Mouse (Mus musculus): ENCODE results near the gene Olfr55. TPM values are rescaled to one million over a fixed set of nuclear protein-coding genes. Genes with fewer than 3 reads are reported as not detected.

Gene Olfr55
- polyA plus RNA-seq (2012; ENCODE audit: low replicate concordance), result not detected in 2 replicates

DNA sequence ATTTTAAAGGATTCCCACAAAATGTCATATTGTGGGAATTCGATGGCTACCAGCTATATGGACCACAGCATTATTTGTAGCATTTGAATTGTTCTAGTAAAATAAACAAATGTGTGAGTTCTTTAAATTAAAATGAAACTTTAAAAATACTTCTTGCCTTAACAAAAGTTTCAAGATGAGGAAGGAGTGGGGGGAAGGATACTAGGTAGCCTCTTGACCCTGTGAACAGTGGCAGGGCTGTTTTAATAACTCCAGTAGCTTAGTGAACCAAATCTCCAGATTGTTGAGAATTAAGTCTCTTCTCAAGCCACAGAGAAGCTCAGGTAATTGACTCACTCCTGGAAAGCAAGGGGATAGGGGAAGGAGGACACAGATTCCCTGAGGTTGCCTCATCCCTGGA lies at the start of gene Olfr55:
Gene Olfr55, plus strand, starts transcription at position 301 of the 400 bp plus-strand sequence.

DNA sequence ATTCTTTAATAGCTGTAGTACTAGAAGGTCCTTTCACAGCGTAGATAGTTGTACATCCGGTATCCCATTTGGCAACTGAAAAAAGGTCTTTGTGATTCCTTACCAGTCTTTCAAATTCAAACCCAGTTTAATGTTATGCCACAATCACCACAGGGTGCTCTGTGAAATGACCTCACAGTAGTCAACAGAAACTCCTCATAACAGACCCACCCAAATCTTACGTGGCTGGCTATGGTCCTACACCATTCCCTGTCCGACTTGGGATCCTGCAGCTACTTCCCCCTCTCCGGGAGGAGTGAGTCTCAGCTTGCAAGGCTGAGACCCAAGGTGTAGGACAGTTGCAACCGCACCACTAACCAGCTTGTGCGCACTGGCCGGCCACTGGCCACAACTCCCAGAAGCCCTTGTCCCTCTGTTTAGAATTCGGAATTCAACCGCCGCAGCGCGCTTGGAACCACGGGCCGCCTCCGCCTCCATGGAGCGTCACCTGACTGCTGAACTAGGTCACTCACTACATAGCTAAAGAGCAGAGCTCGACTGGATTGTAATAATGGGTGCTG lies 28.9 kb upstream of the Olfr55 start, which contains the start of gene Morc2b:
Gene Morc2b, minus strand, starts transcription at position 423 of the 560 bp plus-strand sequence.

DNA sequence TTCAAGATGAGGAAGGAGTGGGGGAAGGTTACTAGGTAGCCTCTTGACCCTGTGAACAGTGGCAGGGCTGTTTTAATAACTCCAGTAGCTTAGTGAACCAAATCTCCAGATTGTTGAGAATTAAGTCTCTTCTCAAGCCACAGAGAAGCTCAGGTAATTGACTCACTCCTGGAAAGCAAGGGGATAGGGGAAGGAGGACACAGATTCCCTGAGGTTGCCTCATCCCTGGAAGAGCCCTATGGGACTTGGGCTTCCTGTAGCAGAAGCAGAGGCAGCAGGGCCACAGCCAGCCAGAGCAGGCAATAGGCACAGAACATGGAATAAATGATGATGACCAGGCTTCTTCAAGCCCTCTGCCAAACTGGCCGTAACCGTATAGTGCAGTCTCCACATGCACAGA lies 22.8 kb downstream of the Olfr55 start, which contains the start of gene Olfr239:
Gene Olfr239, plus strand, starts transcription at position 301 of the 400 bp plus-strand sequence.

DNA sequence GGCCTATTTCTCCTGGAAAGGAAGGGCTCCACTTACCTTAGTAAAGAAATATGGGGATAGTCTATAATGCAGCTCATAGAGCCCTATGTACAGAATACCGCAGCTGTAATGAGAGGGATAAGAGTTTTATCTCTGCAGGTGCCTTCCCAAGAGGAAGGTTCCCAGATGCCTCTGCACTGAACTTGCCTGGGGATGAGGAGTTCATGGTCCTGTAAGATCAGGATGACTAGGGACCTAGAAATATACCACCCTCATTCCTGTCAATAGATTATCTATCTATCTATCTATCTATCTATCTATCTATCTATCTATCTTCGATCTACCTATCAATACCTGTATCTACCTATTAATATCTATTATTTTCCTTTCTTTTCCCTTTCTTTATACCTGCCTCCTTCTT lies 53.3 kb downstream of the Olfr55 start, which contains the start of gene Olfr1564:
Gene Olfr1564, minus strand, starts transcription at position 101 of the 400 bp plus-strand sequence.

Other genes starting within 250 kb of the Olfr55 start
- 14.7 and 37.1 TPM in 2 replicates for gene Cyp4f13, start 221.0 kb upstream of the Olfr55 start, polyA plus RNA-seq (2012; ENCODE audit: low replicate concordance)
- 0.21 and 0.26 TPM in 2 replicates for gene Zfp472, start 202.6 kb upstream of the Olfr55 start, polyA plus RNA-seq (2012; ENCODE audit: low replicate concordance)
- 0.42 TPM in 1 of 2 replicates, not detected in the other for gene Zfp952, start 175.3 kb upstream of the Olfr55 start, polyA plus RNA-seq (2012; ENCODE audit: low replicate concordance)
- 0.44 TPM in 1 of 2 replicates, not detected in the other for gene Zfp763, start 135.0 kb upstream of the Olfr55 start, polyA plus RNA-seq (2012; ENCODE audit: low replicate concordance)
- not detected in 2 replicates for gene 4921501E09Rik, start 100.4 kb upstream of the Olfr55 start, polyA plus RNA-seq (2012; ENCODE audit: low replicate concordance)
- 0.07 and 0.34 TPM in 2 replicates for gene Zfp563, start 79.1 kb upstream of the Olfr55 start, polyA plus RNA-seq (2012; ENCODE audit: low replicate concordance)
- gene Morc2b, start 28.8 kb upstream of the Olfr55 start, polyA plus RNA-seq (2012; ENCODE audit: low replicate concordance), result not detected in 2 replicates
- not detected in 2 replicates for gene Olfr239, start 22.9 kb downstream of the Olfr55 start, polyA plus RNA-seq (2012; ENCODE audit: low replicate concordance)
- not detected in 2 replicates for gene Olfr1564, start 53.2 kb downstream of the Olfr55 start, polyA plus RNA-seq (2012; ENCODE audit: low replicate concordance)
- gene Zfp955a, start 86.7 kb downstream of the Olfr55 start, polyA plus RNA-seq (2012; ENCODE audit: low replicate concordance), result 0.31 TPM in 1 of 2 replicates, not detected in the other
- gene Olfr63, start 96.2 kb downstream of the Olfr55 start, polyA plus RNA-seq (2012; ENCODE audit: low replicate concordance), result 0.05 TPM in 1 of 2 replicates, not detected in the other
- gene Zfp955b, start 121.1 kb downstream of the Olfr55 start, polyA plus RNA-seq (2012; ENCODE audit: low replicate concordance), result 0.38 TPM in 1 of 2 replicates, not detected in the other
- gene Zfp81, start 190.4 kb downstream of the Olfr55 start, polyA plus RNA-seq (2012; ENCODE audit: low replicate concordance), result 0.31 TPM in 1 of 2 replicates, not detected in the other
- 0.21 and 0.90 TPM in 2 replicates for gene Zfp101, start 226.2 kb downstream of the Olfr55 start, polyA plus RNA-seq (2012; ENCODE audit: low replicate concordance)

All from leukemia stem cell, adult 10-12 weeks (primary cell).